Mouse (Mus musculus) liver, adult 2 months (tissue): ENCODE data around the gene Ltv1.

Experiments used
- CTCF ChIP-seq: fragments of 200-500 bp; IDR thresholded peaks from 2 replicates; pipeline ENCODE4 v1.5.1; 2011; ENCODE audit warnings: low read depth, low read length, control low read depth
- POLR2A ChIP-seq: fragments of 200-500 bp; IDR thresholded peaks from 2 replicates; pipeline ENCODE4 v1.6.1; 2011; ENCODE audit warnings: low read length, control low read depth; ENCODE audit not compliant: insufficient read depth; ENCODE audit errors: extremely low read depth

- no peak for TF ChIP-seq CTCF
- no peak for TF ChIP-seq POLR2A
Measured at GRCm38 (mm10) chr10:13199234-13199633, 6.3 kb upstream of the Ltv1 start.
